Mouse (Mus musculus): ENCODE results near the gene Vps37c.

DNA sequence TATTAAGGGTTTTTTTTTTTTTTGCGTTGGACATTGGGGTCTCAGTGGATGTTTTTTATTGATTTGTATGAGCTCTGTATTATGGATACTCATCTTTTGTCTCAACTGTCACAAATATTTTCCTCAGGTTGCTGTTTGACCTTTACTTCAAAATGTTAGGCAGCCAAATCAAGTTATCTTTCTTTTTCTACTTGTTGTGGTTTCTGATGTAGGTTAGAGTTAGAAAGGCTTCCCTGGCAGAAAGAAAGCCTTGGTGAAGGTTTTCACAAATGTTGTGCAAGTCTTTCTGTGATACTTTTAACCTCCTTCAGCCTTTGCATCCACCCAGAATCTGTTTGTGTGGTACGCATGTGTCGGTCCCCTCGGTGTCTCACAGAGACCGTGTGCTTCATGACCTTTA is 64.1 kb downstream of the Vps37c start:
- TF ChIP-seq CTCF (IDR thresholded peaks at IDR 0.05; ENCODE audit: low read depth) (no peak), EP300 (IDR thresholded peaks at IDR 0.05; ENCODE audit: low read depth) (no peak)

Data from heart, postnatal 0 days (tissue).